Mouse (Mus musculus) limb, embryonic 15.5 days (tissue): ENCODE results near the gene Calu. TPM values are rescaled to one million over a fixed set of nuclear protein-coding genes. Genes with fewer than 3 reads are reported as not detected.
A peak's percentile ranks its signal among the peaks of the same experiment; 100 is the strongest.
"Not testable (repeated sequence)": the region's sequence is repeated elsewhere in the genome, so short reads cannot be mapped to it uniquely, and the experiment has no call there.

Experiments used
- ATAC-seq: fragments of 200-750 bp; cut with Nextera tagmentation; 2 replicates; pipeline ENCODE4 v1.8.0; 2017; ENCODE audit warnings: low read depth, moderate TSS enrichment; ENCODE audit not compliant: insufficient number of reproducible peaks, low FRiP score, low TSS enrichment
- H3K27ac ChIP-seq: fragments of 300-500 bp; sonication (generic); 2 replicates; pipeline ENCODE4 v1.5.1; 2015; ENCODE audit warnings: moderate library complexity, mild to moderate bottlenecking, inconsistent platforms
- H3K27me3 ChIP-seq: fragments of 300-500 bp; sonication (generic); 2 replicates; pipeline ENCODE4 v1.6.1; 2015; ENCODE audit warnings: inconsistent platforms
- H3K36me3 ChIP-seq: fragments of 300-500 bp; sonication (generic); 2 replicates; pipeline ENCODE4 v1.6.1; 2015; ENCODE audit warnings: inconsistent platforms
- H3K4me1 ChIP-seq: fragments of 300-500 bp; sonication (generic); 2 replicates; pipeline ENCODE4 v1.6.1; 2015; ENCODE audit warnings: inconsistent platforms
- H3K4me2 ChIP-seq: fragments of 300-500 bp; sonication (generic); 2 replicates; pipeline ENCODE4 v1.6.1; 2015; ENCODE audit warnings: mild to moderate bottlenecking, inconsistent platforms
- H3K4me3 ChIP-seq: fragments of 300-500 bp; sonication (generic); 2 replicates; pipeline ENCODE4 v1.5.1; 2015; ENCODE audit warnings: mild to moderate bottlenecking, inconsistent platforms
- H3K9ac ChIP-seq: fragments of 300-500 bp; sonication (generic); 2 replicates; pipeline ENCODE4 v1.6.1; 2015; ENCODE audit warnings: inconsistent platforms
- H3K9me3 ChIP-seq: fragments of 300-500 bp; sonication (generic); 2 replicates; pipeline ENCODE4 v1.6.1; 2016; ENCODE audit warnings: inconsistent platforms
- WGBS: fragments of 180-500 bp; shearing (Covaris S2); methylation state at CpG from one replicate; pipeline ENCODE4 v1.1.7; 2015; 5-methylcytosine and 5-hydroxymethylcytosine counted together
- polyA plus RNA-seq: library from polyadenylated mRNA; unstranded; fragments of >200 nt; fragmentation: Nextera tagmentation; extraction: Ambion mirVana; gene quantifications from 2 replicates; pipeline ENCODE4 v1.2.1, GENCODE M21; 2015

Calu gene
- polyA plus RNA-seq, 1 experiment from 2014 or later = 549 TPM

DNA sequence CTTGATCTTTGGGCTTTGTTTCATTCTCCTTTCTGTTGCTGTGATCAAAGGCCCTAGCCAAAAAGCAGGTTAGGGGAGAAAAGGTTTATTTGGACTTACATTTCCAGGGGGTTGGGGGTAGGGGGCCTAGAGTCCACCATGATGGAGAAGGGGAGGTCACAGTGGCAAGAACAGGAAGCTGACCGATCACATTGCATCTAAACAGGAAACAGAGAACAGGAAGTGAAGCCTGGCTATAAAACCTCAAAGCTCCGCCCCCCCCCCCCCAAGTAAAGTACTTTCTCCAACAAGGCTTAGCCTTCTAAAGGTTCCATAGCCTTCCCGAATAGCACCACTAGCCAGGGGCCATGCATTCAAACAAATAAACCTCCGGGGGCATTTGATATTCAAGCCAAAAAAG is 25.1 kb upstream of the Calu start:
- Histone ChIP-seq H3K4me1 (no peaks in the 10 kb centered on the region), H3K4me3 (no peak overlapping the region), H3K27ac (no peak overlapping the region), H3K9ac (no peak overlapping the region), H3K36me3 (no peaks in the 10 kb centered on the region), H3K4me2 (no peak overlapping the region), H3K9me3 (no peaks in the 10 kb centered on the region), H3K27me3 (no peaks in the 10 kb centered on the region)
- no peak for ATAC-seq
- 77% methylated on average over 4 of the region's 4 CpGs for WGBS

DNA sequence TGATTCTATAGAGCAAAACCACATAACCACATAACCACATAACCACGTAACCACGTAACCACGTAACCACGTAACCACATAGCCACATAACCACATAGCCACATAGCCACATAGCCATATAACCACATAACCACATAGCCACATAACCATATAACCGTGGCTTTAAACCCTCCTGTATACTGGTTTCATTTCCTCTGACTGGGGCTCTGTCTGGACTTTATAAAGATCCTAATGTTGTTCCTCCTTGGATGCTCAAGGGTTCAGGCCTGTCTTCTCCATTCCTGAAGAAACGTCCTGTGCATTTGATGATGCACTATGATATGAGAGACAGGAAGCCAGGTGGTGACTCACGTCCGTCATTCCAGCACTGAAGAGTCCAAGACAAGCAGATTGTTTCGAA is 20.9 kb upstream of the Calu start:
- Histone ChIP-seq H3K9ac (no peak overlapping the region), H3K4me3 (no peak overlapping the region), H3K4me2 (no peak overlapping the region), H3K9me3 (no peaks in the 10 kb centered on the region), H3K36me3 (no peaks in the 10 kb centered on the region), H3K27me3 (no peaks in the 10 kb centered on the region), H3K27ac (no peak overlapping the region), H3K4me1 (no peaks in the 10 kb centered on the region)
- WGBS = 79% methylated on average over 9 of the region's 9 CpGs
- ATAC-seq = no peak

DNA sequence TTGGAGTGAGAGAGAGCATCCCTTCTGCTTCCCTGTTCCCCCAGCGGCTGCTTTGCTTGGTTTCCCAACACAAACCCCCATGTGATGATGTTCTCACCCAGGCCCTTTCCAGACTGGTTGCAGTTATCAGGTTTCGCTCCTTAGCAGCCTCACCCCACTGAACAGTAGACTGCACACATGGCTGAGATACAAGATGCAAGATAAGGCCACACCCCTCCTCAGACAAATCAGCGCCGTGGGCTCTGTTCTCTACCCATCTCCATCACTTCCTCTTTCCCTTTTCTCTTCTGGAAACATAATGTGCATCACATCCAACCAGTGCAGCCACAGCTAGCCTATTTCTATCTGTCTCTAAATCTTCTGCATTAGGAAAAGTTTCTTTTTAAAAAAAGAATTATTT is 18.4 kb upstream of the Calu start:
- ATAC-seq = no peak
- no peaks in the 10 kb centered on the region for H3K4me1 ChIP-seq
- no peaks in the 10 kb centered on the region for H3K27me3 ChIP-seq
- H3K4me2 ChIP-seq = no peak overlapping the region
- no peak overlapping the region for H3K4me3 ChIP-seq
- no peak overlapping the region for H3K9ac ChIP-seq
- no peaks in the 10 kb centered on the region for H3K36me3 ChIP-seq
- 64% methylated on average over 4 of the region's 4 CpGs for WGBS
- no peak overlapping the region for H3K27ac ChIP-seq
- no peaks in the 10 kb centered on the region for H3K9me3 ChIP-seq

DNA sequence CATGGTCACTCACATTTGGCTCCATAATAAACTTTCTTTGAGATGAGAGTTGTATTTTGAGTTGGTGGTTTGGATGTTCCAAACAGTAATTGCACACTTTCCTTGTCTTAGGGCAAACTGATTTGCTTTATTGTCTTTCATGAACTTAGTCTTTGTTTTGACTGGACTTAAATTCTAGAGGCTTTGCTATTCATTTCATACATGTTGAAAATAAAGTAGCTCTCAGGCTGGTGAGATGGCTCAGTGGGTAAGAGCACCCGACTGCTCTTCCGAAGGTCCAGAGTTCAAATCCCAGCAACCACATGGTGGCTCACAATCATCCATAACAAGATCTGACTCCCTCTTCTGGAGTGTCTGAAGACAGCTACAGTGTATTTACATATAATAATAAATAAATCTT is 1.4 kb upstream of the Calu start:
- H3K27me3 ChIP-seq, H3K9ac ChIP-seq, H3K9me3 ChIP-seq, H3K36me3 ChIP-seq, H3K4me2 ChIP-seq, H3K4me3 ChIP-seq, H3K27ac ChIP-seq, ATAC-seq: not testable (repeated sequence)
- peaks cover 20% of the 10 kb centered on the region for H3K4me1 ChIP-seq
- 97% methylated on average over 2 of the region's 2 CpGs for WGBS

DNA sequence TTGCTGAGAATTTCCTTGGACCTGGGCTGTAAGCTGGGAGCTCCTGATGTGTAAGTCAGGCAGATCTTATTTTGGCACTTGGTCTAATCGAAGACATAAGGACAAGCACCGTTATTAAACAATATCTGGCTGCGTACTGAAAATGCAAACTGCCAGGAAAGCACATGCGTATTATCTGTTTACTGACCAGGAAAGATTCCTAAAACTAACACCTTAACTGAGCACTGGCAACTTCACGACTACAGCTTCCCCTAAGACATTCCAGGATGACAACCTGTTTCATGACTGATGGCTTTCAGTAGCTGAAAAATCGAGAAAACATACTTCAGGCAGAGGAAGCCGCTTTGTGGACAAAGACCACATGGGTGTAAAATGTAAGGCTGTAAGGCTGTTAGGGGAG is 680 bp upstream of the Calu start:
- peak overlapping the region; percentile 93 for H3K27ac ChIP-seq
- H3K36me3 ChIP-seq = no peaks in the 10 kb centered on the region
- no peaks in the 10 kb centered on the region for H3K27me3 ChIP-seq
- peak overlapping the region; percentile 86 for H3K4me3 ChIP-seq
- peak overlapping the region; percentile 60 for H3K4me2 ChIP-seq
- peaks cover 20% of the 10 kb centered on the region for H3K4me1 ChIP-seq
- no peaks in the 10 kb centered on the region for H3K9me3 ChIP-seq
- ATAC-seq = no peak
- 27% methylated on average over 7 of the region's 7 CpGs for WGBS
- H3K9ac ChIP-seq = peak overlapping the region; percentile 60

DNA sequence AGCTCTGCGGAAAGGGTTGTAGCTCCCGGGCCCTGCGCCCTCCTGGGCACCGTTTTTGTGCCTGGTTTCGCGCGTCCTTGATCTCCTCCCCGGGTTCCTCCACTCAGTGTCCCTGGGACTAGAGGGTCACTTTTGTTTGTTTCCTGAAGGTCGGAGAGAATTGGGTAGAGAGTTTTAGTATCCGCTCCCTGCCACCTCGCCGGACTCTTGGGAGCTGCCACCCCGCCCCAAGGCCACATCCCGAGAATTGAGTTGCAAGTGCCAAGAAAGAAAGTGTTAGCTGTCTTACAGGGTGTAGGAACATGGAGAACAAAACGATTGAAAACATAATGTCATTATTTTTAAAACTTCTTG is 479 bp downstream of the Calu start:
- H3K9me3 ChIP-seq = no peaks in the 10 kb centered on the region
- 0% methylated on average over 15 of the region's 15 CpGs for WGBS
- peak overlapping the region; percentile 86 for H3K4me3 ChIP-seq
- H3K4me2 ChIP-seq = peak overlapping the region; percentile 49; the same call in 1 of the 2 replicates
- peaks cover 25% of the 10 kb centered on the region for H3K4me1 ChIP-seq
- no peaks in the 10 kb centered on the region for H3K36me3 ChIP-seq
- no peak; the same call in 1 of the 2 replicates for ATAC-seq
- peak overlapping the region; percentile 91 for H3K27ac ChIP-seq
- peak overlapping the region; percentile 98 for H3K9ac ChIP-seq
- H3K27me3 ChIP-seq = no peaks in the 10 kb centered on the region

DNA sequence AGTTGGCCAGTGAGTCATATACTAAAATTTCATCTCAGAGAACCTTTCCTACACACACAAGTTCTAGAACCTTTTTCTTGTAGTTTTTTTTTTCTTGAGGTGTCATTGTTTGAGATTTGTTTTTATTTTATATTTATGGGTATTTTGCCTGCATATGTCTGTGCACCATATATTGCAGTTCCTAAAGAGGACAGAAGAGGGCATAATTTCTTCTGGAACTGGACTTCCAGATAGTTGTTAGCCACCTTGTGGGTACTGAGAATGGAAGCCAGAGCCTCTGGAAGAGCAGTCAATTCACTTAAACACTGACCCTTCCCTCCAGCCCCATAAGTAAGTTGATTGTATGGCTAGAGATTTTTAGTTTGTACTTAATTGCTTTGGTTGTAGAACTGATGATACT is 3.7 kb downstream of the Calu start:
- ATAC-seq = no peak
- H3K4me1 ChIP-seq = peaks cover 25% of the 10 kb centered on the region
- no peak overlapping the region for H3K9ac ChIP-seq
- H3K4me2 ChIP-seq = no peak overlapping the region
- H3K4me3 ChIP-seq = no peak overlapping the region
- no peaks in the 10 kb centered on the region for H3K9me3 ChIP-seq
- peaks cover 4% of the 10 kb centered on the region for H3K36me3 ChIP-seq
- H3K27me3 ChIP-seq = no peaks in the 10 kb centered on the region
- H3K27ac ChIP-seq = no peak overlapping the region

DNA sequence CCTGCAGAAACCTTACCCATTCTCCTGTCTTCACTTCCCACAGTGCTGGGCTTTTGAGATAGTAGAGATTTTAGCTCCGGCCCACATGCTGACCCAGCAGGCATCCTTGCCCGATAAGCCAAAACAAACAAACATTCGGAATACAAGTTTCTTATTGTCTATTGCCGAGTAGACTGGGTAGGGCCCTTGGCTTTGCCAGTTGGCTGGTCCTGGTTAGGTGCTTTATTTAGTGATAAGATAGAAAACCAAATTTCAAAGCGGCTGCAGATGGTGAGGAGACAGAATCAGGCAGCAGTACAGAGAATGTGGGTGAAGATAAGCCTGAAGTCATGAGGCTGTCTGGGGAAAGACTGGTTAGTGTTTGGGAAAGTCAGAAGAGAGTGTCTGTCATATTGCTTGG is 4.9 kb downstream of the Calu start:
- WGBS = 74% methylated on average over 5 of the region's 5 CpGs
- Histone ChIP-seq H3K27ac (no peak overlapping the region), H3K4me2 (no peak overlapping the region), H3K4me3 (no peak overlapping the region), H3K9ac (no peak overlapping the region), H3K27me3 (no peaks in the 10 kb centered on the region), H3K9me3 (no peaks in the 10 kb centered on the region), H3K4me1 (peaks cover 20% of the 10 kb centered on the region), H3K36me3 (peaks cover 13% of the 10 kb centered on the region)
- no peak for ATAC-seq

DNA sequence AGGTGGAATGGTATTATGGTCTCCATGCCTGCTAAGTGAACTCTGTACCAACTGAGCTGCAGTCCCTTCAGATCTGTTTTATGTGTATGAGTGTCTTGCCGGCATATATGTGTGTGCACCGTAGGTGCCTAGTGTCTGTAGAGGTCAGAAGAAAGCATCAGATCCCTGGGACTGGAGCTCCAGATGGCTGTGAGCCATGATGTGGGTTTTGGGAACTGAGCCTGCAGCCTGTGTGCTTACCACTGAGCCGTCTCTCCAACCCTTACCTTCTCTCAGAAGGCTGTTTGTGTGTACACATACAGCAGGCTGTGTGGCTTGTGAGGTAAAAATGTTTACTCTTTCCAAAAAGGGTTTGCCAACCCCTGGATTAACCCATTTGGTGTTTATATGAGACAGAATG is 11.5 kb downstream of the Calu start:
- H3K4me1 ChIP-seq = peaks cover 20% of the 10 kb centered on the region
- H3K27me3 ChIP-seq = no peaks in the 10 kb centered on the region
- peaks cover 49% of the 10 kb centered on the region for H3K36me3 ChIP-seq
- no peak overlapping the region for H3K4me3 ChIP-seq
- 86% methylated on average over 3 of the region's 3 CpGs for WGBS
- no peak overlapping the region for H3K9ac ChIP-seq
- H3K27ac ChIP-seq = no peak overlapping the region
- H3K4me2 ChIP-seq = no peak overlapping the region
- no peak for ATAC-seq
- H3K9me3 ChIP-seq = no peaks in the 10 kb centered on the region

DNA sequence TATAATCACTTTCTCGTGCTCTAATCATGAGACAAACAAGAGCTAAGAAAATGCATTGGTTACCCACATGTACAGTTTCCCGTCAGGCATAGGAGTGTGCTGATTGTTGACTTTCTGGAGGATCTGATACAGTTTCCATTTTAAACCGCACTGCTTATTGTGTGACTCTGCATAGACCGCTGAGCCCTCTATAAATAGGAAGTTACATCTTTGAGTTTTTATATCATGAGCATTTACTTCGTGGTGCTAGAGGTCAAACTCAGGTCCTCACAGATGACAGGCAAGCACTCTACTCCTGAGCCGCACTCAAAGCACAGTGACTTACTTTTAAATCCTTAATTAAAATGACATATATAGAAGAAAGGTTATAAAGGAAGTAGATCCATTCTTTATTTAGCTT is 12.3 kb downstream of the Calu start:
- H3K9ac ChIP-seq = no peak overlapping the region
- H3K27me3 ChIP-seq = no peaks in the 10 kb centered on the region
- H3K4me1 ChIP-seq = peaks cover 20% of the 10 kb centered on the region
- ATAC-seq = no peak
- peaks cover 53% of the 10 kb centered on the region for H3K36me3 ChIP-seq
- no peak overlapping the region for H3K4me3 ChIP-seq
- no peak overlapping the region for H3K27ac ChIP-seq
- no peaks in the 10 kb centered on the region for H3K9me3 ChIP-seq
- 80% methylated on average over 6 of the region's 6 CpGs for WGBS
- no peak overlapping the region for H3K4me2 ChIP-seq

DNA sequence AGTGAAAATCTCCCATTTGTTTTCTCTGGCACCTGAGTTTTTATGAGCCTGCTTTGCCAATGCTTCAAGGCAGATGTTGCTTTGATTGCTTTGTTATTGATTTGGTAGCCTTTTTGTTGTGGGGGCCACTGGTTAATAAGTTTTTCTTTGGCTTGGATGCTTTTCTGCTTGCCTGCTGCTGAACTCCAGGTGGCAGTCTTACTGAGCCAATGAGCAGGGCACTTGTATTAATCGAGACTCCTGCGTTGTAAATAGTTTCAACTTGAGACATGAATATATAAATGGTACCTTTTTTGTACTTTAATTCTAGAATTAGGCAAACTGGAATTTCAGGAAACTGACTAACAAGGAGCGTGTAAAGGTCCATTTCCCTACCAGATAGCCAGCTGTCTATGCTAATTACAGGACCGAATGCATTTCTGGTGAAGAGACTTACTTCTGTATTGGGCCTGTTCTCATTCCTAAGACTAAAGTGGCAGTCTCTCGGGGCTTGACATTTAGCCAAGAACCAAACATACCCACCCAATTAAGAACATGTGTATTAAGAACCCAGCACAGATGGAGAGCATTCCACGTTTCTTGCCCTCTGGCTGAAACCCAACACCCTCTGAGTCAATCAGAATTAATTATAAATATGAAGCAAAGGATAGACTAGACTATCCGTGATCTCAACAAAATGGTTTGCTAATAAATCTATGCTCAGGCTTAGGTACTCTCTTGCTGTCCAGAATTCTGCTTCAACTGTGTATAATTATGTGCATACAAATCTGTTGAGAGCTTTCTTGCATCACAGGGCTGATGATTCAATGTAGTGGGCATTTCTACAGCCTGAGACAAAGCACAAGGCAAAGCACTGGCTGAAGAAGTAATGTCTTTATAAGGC is 14.6 kb downstream of the Calu start:
- peak; percentile 30; the same call in 1 of the 2 replicates for ATAC-seq
- Histone ChIP-seq H3K4me3 (no peak overlapping the region), H3K36me3 (peaks cover 63% of the 10 kb centered on the region), H3K27ac (peak overlapping the region; percentile 43; the same call in 1 of the 2 replicates), H3K9me3 (no peaks in the 10 kb centered on the region), H3K4me1 (peaks cover 20% of the 10 kb centered on the region), H3K9ac (no peak overlapping the region), H3K27me3 (no peaks in the 10 kb centered on the region), H3K4me2 (no peak overlapping the region)
- 31% methylated on average over 7 of the region's 7 CpGs for WGBS

DNA sequence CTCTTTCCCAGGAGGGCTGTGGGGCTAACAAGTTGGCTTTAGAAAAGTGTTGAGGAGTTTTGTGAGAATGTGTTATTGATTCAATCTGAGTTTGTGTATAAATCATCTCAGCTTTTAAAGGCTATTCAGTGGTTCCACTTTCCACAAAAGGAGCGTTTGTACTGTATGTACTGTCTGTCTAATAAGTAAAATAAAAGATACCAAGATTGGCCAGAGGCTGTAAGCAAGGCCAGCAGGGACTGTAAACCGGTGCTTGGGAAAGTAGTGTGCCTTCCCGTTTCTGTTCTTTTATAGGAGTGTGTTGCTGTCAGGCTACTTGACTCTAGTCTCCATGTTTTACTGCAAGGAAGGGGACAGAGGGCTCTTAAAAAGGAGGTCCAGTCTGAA is 15.3 kb downstream of the Calu start:
- H3K27ac ChIP-seq = peak overlapping the region; percentile 43; the same call in 1 of the 2 replicates
- no peaks in the 10 kb centered on the region for H3K27me3 ChIP-seq
- no peaks in the 10 kb centered on the region for H3K9me3 ChIP-seq
- H3K36me3 ChIP-seq = peaks cover 62% of the 10 kb centered on the region
- no peak overlapping the region for H3K9ac ChIP-seq
- no peak overlapping the region for H3K4me3 ChIP-seq
- H3K4me1 ChIP-seq = peaks cover 20% of the 10 kb centered on the region
- no peak for ATAC-seq
- H3K4me2 ChIP-seq = no peak overlapping the region
- 57% methylated on average over 3 of the region's 3 CpGs for WGBS
